Comparison of ENCODE assay signal across 7 mouse cellular contexts in the genomic region with DNA sequence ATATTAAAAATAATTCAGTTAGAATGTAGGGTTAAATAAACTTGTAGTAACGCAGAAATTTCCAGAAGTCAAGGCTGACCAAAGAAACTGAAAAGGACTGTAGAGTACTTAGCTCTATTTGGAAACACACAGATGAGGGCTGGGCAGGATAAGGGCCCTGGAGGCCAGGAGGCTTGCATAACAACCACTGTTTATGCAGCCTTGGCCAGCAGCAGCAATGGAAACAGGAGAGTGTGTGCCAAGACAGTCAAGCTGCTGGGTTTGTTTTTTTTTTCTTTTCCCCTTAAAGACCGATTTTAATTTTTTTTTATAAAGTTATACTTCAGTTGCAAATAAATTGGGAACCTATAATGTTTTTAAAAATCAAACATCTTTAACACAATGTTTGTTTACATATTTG. TPM values are rescaled to one million over a fixed set of nuclear protein-coding genes. Genes with fewer than 3 reads are reported as not detected.
DNase-seq lines count a peak whose midpoint lies in the region; ATAC-seq and TF ChIP-seq lines count a peak whose summit lies in the region.

No protein-coding gene starts in this region.

- TF ChIP-seq CTCF in liver, postnatal 0 days (IDR thresholded peaks at IDR 0.05; ENCODE audit: low read depth): no peak
- no peak for TF ChIP-seq CTCF in kidney, postnatal 0 days (IDR thresholded peaks at IDR 0.05; ENCODE audit: low read depth)

- H3K9ac ChIP-seq in liver, postnatal 0 days (replicated peaks): no peak overlapping the region
- H3K9ac ChIP-seq in liver, embryonic 12.5 days: no peak overlapping the region
- no peak overlapping the region for H3K9ac ChIP-seq in kidney, postnatal 0 days (ENCODE audit: low read depth, low read length)

- no peak for TF ChIP-seq EP300 in liver, postnatal 0 days (IDR thresholded peaks at IDR 0.05; ENCODE audit: low read depth)

- H3K27ac ChIP-seq in liver, postnatal 0 days (ENCODE audit: low read depth): no peak overlapping the region
- H3K27ac ChIP-seq in liver, embryonic 12.5 days: no peak overlapping the region
- no peak overlapping the region; the same call in 1 of the 2 replicates for H3K27ac ChIP-seq in kidney, postnatal 0 days

- WGBS in liver, postnatal 0 days (ENCODE audit: insufficient replicate concordance): 56% methylated on average over 2 of the region's 2 CpGs
- WGBS in liver, embryonic 12.5 days (ENCODE audit: insufficient replicate concordance): 69% methylated on average over 2 of the region's 2 CpGs
- 56% methylated on average over 2 of the region's 2 CpGs for WGBS in kidney, postnatal 0 days

- H3K9me3 ChIP-seq in liver, postnatal 0 days (ENCODE audit: low read length): no peaks in the 10 kb centered on the region
- H3K9me3 ChIP-seq in liver, embryonic 12.5 days (replicated peaks): no peaks in the 10 kb centered on the region
- H3K9me3 ChIP-seq in kidney, postnatal 0 days (replicated peaks; ENCODE audit: low read length): no peaks in the 10 kb centered on the region

- H3K4me3 ChIP-seq in liver, postnatal 0 days (ENCODE audit: low read depth, low read length): no peak overlapping the region
- no peak overlapping the region for H3K4me3 ChIP-seq in liver, embryonic 12.5 days
- no peak overlapping the region for H3K4me3 ChIP-seq in kidney, postnatal 0 days (replicated peaks; ENCODE audit: low read depth, low read length)

- H3K4me1 ChIP-seq in liver, postnatal 0 days (ENCODE audit: insufficient read depth): peaks cover 2% of the 10 kb centered on the region; the same call in 1 of the 2 replicates
- no peaks in the 10 kb centered on the region for H3K4me1 ChIP-seq in liver, embryonic 12.5 days
- H3K4me1 ChIP-seq in kidney, postnatal 0 days (replicated peaks; ENCODE audit: insufficient read depth, low read length): no peaks in the 10 kb centered on the region

- no peak overlapping the region for H3K4me2 ChIP-seq in liver, postnatal 0 days (ENCODE audit: low read depth, low read length)
- H3K4me2 ChIP-seq in liver, embryonic 12.5 days: no peak overlapping the region
- H3K4me2 ChIP-seq in kidney, postnatal 0 days (ENCODE audit: low read length): no peak overlapping the region

- peak; percentile 76 for ATAC-seq in liver, postnatal 0 days
- ATAC-seq in liver, embryonic 12.5 days: no peak
- peak; percentile 86; the same call in 1 of the 2 replicates for ATAC-seq in cerebellum, adult (ENCODE audit: insufficient number of reproducible peaks, low FRiP score, low TSS enrichment)
- ATAC-seq in kidney, postnatal 0 days (replicated peaks; ENCODE audit: low FRiP score, low read depth): no peak

- H3K27me3 ChIP-seq in liver, postnatal 0 days (ENCODE audit: insufficient read depth, low read length): no peaks in the 10 kb centered on the region
- H3K27me3 ChIP-seq in liver, embryonic 12.5 days (replicated peaks): no peaks in the 10 kb centered on the region
- H3K27me3 ChIP-seq in kidney, postnatal 0 days (ENCODE audit: insufficient read depth, low read length): no peaks in the 10 kb centered on the region

- H3K36me3 ChIP-seq in liver, postnatal 0 days (replicated peaks; ENCODE audit: insufficient read depth, low read length): no peaks in the 10 kb centered on the region
- no peaks in the 10 kb centered on the region for H3K36me3 ChIP-seq in liver, embryonic 12.5 days
- H3K36me3 ChIP-seq in kidney, postnatal 0 days (ENCODE audit: insufficient read depth, low read length): no peaks in the 10 kb centered on the region

- peak; percentile 57 for DNase-seq in liver, postnatal 0 days
- peak; percentile 75 to 83 for DNase-seq in gastrocnemius, adult 8-10 months (ENCODE audit: low spot score in 2 of 2)
- DNase-seq in kidney, postnatal 0 days (ENCODE audit: low spot score): peak; percentile 83
- peak; percentile 96 for DNase-seq in skeletal muscle tissue, adult 2 months (ENCODE audit: low read depth, low spot score)
- DNase-seq in B cell, adult 2 months: no peak

RNA-seq across cellular contexts. Expression of a gene that starts 13.1 kb away (rescaled TPM):
- 0.47 TPM in 2 replicates for polyA plus RNA-seq in liver, postnatal 0 days (2015; fragmentation: Nextera tagmentation; extraction: Ambion mirVana)
- polyA plus RNA-seq in liver, embryonic 12.5 days (2016; fragmentation: Nextera tagmentation; extraction: Ambion mirVana): 1.1 and 1.2 TPM in 2 replicates
- 1 to 10 TPM; 1.3 to 2.0 (median 1.7) TPM for total RNA-seq in gastrocnemius, adult 8-10 months (2022)
- 0.54 and 0.66 TPM in 2 replicates for polyA plus RNA-seq in kidney, postnatal 0 days (2015; fragmentation: Nextera tagmentation; extraction: Ambion mirVana)

RNA-seq across cellular contexts. Expression of a gene that starts 24.6 kb away (rescaled TPM):
- polyA plus RNA-seq in liver, postnatal 0 days (2015; fragmentation: Nextera tagmentation; extraction: Ambion mirVana): 0.31 and 0.38 TPM in 2 replicates
- polyA plus RNA-seq in liver, embryonic 12.5 days (2016; fragmentation: Nextera tagmentation; extraction: Ambion mirVana): 0.28 and 0.33 TPM in 2 replicates
- 1 to 10 TPM; 3.7 to 7.9 (median 5.6) TPM for total RNA-seq in gastrocnemius, adult 8-10 months (2022)
- polyA plus RNA-seq in kidney, postnatal 0 days (2015; fragmentation: Nextera tagmentation; extraction: Ambion mirVana): 2.5 TPM in 2 replicates

RNA-seq across cellular contexts. Expression of a gene that starts 59.0 kb away (rescaled TPM):
- polyA plus RNA-seq in liver, postnatal 0 days (2015; fragmentation: Nextera tagmentation; extraction: Ambion mirVana): 5.9 and 6.0 TPM in 2 replicates
- polyA plus RNA-seq in liver, embryonic 12.5 days (2016; fragmentation: Nextera tagmentation; extraction: Ambion mirVana): 13.6 and 13.9 TPM in 2 replicates
- total RNA-seq in gastrocnemius, adult 8-10 months (2022): 1 to 10 TPM; 6.1 to 7.6 (median 7.0) TPM
- polyA plus RNA-seq in kidney, postnatal 0 days (2015; fragmentation: Nextera tagmentation; extraction: Ambion mirVana): 13.5 and 14.3 TPM in 2 replicates

Comparison
In these comparisons a context has a peak if more than half of its experiments do, and no peak if none do; other contexts are left out.
1. ATAC-seq: peak in liver, postnatal 0 days (single experiment) and cerebellum, adult (single experiment); none in liver, embryonic 12.5 days (single experiment) and kidney, postnatal 0 days (single experiment).
2. DNase-seq: peak in liver, postnatal 0 days (single experiment), gastrocnemius, adult 8-10 months (2 of 2), kidney, postnatal 0 days (single experiment) and skeletal muscle tissue, adult 2 months (single experiment); none in B cell, adult 2 months (0 of 2).